Mouse (Mus musculus) ES-Bruce4 (cell line): ENCODE measurements at regions not wholly inside any gene's neighbourhood (a gene's known extent, or its start where the extent isn't known, plus 50 kb on each side); places are given as distances from the start of the nearest gene placed in this dataset.

Experiments used
- H3K27ac ChIP-seq: 2 replicates; pipeline ENCODE4 v1.5.1; 2012; ENCODE audit warnings: low read length, inconsistent platforms; ENCODE audit not compliant: insufficient read depth
- H3K27me3 ChIP-seq: 2 replicates; pipeline ENCODE4 v1.6.1; 2012; ENCODE audit warnings: mild to moderate bottlenecking, low read length, inconsistent platforms; ENCODE audit not compliant: control insufficient read depth, poor library complexity, insufficient read depth, severe bottlenecking
- H3K36me3 ChIP-seq: 2 replicates; pipeline ENCODE4 v1.6.1; 2012; ENCODE audit warnings: inconsistent platforms, mild to moderate bottlenecking, low read length, moderate library complexity; ENCODE audit not compliant: control insufficient read depth, poor library complexity, insufficient read depth, severe bottlenecking
- H3K4me1 ChIP-seq: one replicate; pipeline ENCODE4 v1.8.1; 2011; ENCODE audit warnings: low read length; ENCODE audit not compliant: control insufficient read depth, insufficient read depth
- H3K4me3 ChIP-seq: 2 replicates; pipeline ENCODE4 v1.5.1; 2011; ENCODE audit warnings: low read depth, mild to moderate bottlenecking, low read length
- H3K9ac ChIP-seq: 2 replicates; pipeline ENCODE4 v1.6.1; 2012; ENCODE audit warnings: low read depth, mild to moderate bottlenecking, inconsistent platforms; ENCODE audit not compliant: poor library complexity, severe bottlenecking
- H3K9me3 ChIP-seq: replicated peaks from 2 replicates; pipeline ENCODE4 v1.6.1; 2012; ENCODE audit warnings: mild to moderate bottlenecking, low read length, inconsistent platforms; ENCODE audit not compliant: control insufficient read depth, poor library complexity, insufficient read depth, severe bottlenecking
- CTCF ChIP-seq: IDR thresholded peaks from one replicate; pipeline ENCODE4 v1.8.1; 2011; ENCODE audit warnings: low read depth, low read length
- EP300 ChIP-seq: IDR thresholded peaks from 2 replicates; pipeline ENCODE4 v1.6.1; 2011; ENCODE audit warnings: low read depth, low read length; ENCODE audit not compliant: insufficient read depth
- POLR2A ChIP-seq: IDR thresholded peaks from one replicate; pipeline ENCODE4 v1.8.1; 2011; ENCODE audit warnings: low read length; ENCODE audit not compliant: insufficient read depth

DNA sequence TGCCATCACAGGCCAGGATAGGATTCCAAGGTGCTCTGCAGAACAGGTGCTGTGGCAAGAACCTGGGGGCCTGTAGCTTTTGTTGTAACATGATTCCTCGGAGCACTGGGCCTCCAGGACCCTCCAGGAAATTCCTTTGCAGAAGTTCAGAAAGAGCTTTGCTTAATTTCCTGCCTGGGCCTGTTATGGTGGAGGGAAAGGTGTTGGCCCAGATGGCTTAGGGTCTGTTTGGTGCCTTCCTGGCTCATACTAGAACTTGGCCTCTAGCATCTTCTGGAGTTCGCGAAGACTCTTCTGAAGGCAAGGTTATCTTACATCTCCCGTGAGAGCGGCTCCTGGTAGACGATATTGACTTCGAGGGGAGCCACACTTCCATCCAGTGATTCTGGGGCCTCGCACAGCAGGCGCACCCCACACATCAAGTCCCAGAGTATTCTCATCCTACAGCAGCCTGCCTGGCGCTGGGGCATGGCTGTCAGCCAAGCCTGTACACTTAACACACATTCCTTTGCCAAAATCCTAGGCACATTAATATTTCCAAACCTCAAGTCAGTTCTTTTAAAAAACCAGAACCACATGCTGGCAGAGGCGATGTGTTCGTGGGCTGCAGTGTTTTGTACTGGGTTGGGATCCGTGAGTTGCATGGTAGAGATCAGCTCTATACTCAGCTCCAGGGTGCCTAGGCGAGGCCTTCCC lies 54.5 kb upstream of the Cxcl14 start:
- Histone ChIP-seq H3K9me3 (no peaks in the 10 kb centered on the region), H3K36me3 (no peaks in the 10 kb centered on the region), H3K4me3 (no peak overlapping the region), H3K9ac (no peak overlapping the region), H3K4me1 (no peaks in the 10 kb centered on the region), H3K27ac (no peak overlapping the region), H3K27me3 (no peaks in the 10 kb centered on the region)
- TF ChIP-seq EP300 (no peak), POLR2A (no peak), CTCF (no peak)

GRCm38 (mm10) chr13:56351401-56351735 lies 55.0 kb upstream of the Cxcl14 start:
- H3K36me3 ChIP-seq: no peaks in the 10 kb centered on the region
- no peak overlapping the region for H3K9ac ChIP-seq
- no peak for TF ChIP-seq POLR2A
- TF ChIP-seq EP300: no peak
- TF ChIP-seq CTCF: no peak
- H3K9me3 ChIP-seq: no peaks in the 10 kb centered on the region
- H3K27me3 ChIP-seq: no peaks in the 10 kb centered on the region
- no peaks in the 10 kb centered on the region for H3K4me1 ChIP-seq
- no peak overlapping the region for H3K27ac ChIP-seq
- H3K4me3 ChIP-seq: no peak overlapping the region

- Histone ChIP-seq H3K27ac (no peak overlapping the region), H3K4me1 (no peaks in the 10 kb centered on the region), H3K9ac (no peak overlapping the region), H3K27me3 (no peaks in the 10 kb centered on the region), H3K9me3 (no peaks in the 10 kb centered on the region), H3K36me3 (no peaks in the 10 kb centered on the region), H3K4me3 (no peak overlapping the region)
- TF ChIP-seq EP300 (no peak), POLR2A (no peak), CTCF (no peak)
Observed at GRCm38 (mm10) chr13:56352436-56352835, 56.1 kb upstream of the Cxcl14 start.

DNA sequence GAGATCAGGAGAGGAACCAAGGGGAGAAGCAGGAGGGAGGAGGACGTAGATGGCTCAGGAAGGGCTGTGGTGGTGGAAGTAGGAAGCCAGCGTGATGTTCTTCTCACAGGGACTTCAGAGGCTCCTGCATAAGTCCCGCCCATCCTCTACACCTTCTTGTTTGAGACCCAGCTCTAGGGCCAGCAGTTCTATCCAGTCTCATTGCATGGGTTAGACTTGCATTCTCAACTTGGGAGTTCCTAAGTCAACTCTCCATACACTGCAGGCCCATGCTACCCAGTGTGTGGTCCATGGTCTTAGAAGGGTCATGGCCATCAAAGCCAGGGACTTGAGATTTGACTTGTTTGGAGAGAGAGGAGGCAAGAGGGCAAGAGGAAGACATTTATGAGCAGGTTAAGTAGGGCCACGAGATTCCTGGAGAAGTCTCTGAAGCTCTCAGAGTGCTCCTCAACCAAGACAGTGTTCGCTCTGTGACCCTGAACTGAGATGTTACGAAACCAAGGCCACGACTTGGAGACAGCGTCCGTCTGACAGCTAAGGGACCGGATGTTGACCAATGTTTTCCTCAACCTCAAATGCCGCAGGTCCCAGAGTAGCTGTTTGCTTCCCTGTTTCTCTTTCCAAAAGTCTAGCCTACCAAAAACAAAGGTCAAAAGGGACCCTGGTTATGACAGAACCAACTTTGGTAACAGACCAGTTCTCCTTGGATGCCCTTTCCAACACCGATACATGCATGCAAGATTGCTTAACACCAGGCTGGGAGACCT lies 56.7 kb upstream of the Cxcl14 start:
- no peaks in the 10 kb centered on the region for H3K27me3 ChIP-seq
- no peaks in the 10 kb centered on the region for H3K9me3 ChIP-seq
- H3K9ac ChIP-seq: no peak overlapping the region
- no peak overlapping the region for H3K27ac ChIP-seq
- TF ChIP-seq CTCF: no peak
- no peak for TF ChIP-seq EP300
- TF ChIP-seq POLR2A: no peak
- H3K4me1 ChIP-seq: no peaks in the 10 kb centered on the region
- H3K4me3 ChIP-seq: no peak overlapping the region
- H3K36me3 ChIP-seq: no peaks in the 10 kb centered on the region

DNA sequence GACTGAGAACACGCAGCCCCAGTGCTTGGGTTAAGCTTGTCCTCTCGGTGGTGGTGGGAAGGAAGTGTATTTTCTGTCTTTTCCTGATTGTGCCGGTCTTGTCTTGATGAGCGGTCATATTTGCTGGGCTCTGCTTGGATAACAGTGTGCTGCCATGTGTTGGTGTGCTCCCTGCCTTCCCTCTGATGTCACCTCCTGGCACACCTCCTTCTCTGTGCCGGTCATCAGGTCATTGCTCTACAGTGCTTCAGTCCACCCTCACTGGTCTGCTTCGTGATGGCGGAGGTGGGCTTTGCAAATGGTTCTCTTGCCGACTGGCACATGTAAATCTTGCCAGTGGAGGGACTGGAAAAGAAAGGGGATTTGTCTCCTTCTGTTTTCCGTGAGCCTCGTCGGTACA lies 57.6 kb upstream of the Cxcl14 start:
- no peaks in the 10 kb centered on the region for H3K36me3 ChIP-seq
- H3K4me3 ChIP-seq: no peak overlapping the region
- H3K27ac ChIP-seq: no peak overlapping the region
- H3K4me1 ChIP-seq: no peaks in the 10 kb centered on the region
- H3K9ac ChIP-seq: no peak overlapping the region
- H3K27me3 ChIP-seq: no peaks in the 10 kb centered on the region
- no peaks in the 10 kb centered on the region for H3K9me3 ChIP-seq
- TF ChIP-seq CTCF (no peak), POLR2A (no peak), EP300 (no peak)

GRCm38 (mm10) chr13:56354630-56355029 lies 58.3 kb upstream of the Cxcl14 start:
- no peak overlapping the region for H3K4me3 ChIP-seq
- no peaks in the 10 kb centered on the region for H3K36me3 ChIP-seq
- H3K27ac ChIP-seq: no peak overlapping the region
- no peak for TF ChIP-seq CTCF
- no peak for TF ChIP-seq EP300
- TF ChIP-seq POLR2A: no peak
- H3K27me3 ChIP-seq: no peaks in the 10 kb centered on the region
- H3K4me1 ChIP-seq: no peaks in the 10 kb centered on the region
- H3K9ac ChIP-seq: no peak overlapping the region
- H3K9me3 ChIP-seq: no peaks in the 10 kb centered on the region
